In the genomic region with DNA sequence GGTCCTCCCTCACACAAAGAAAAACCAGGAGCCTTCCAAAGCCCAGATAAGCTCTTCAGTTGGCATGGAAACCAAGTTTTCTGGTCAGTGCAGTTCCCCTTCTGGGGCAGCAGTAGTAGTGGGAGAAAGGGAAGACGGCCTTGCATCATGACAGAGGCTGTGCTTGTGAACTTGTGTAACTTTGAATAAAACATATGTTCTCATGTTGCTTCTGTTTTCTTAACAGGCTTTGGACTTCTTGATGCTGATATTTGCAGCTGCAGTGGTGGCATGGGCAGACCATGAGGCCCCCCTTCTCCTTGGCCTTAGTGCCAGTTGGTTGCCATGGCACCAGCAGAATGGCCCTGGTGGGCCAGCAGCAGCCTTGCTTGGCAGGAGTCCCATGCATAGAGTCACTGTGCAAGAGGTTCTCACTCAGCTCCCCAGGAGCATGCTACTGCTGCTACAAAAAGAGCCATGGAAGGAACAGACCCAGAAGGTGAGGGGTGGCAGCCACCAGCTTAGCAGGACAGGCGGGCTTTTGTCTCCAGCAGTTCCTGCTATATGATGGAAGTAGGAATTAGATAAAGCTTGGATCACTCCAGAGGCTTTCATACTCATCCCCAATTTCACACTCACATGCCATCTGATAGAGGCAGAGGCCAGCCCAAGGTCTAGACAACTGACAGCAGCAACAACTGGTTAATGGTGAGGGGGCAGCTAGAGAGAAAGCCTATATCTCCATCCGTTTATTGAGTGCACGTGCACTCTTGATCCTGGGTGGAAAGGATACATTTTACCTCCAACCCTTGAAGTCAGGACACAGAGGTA, we compare ENCODE assay signal across 8 mouse cellular contexts. TPM values are rescaled to one million over a fixed set of nuclear protein-coding genes. Genes with fewer than 3 reads are reported as not detected.
DNase-seq lines count a peak whose midpoint lies in the region; ATAC-seq and TF ChIP-seq lines count a peak whose summit lies in the region.

No protein-coding gene starts in this region.

- no peaks in the 10 kb centered on the region for H3K9me3 ChIP-seq in forebrain, embryonic 16.5 days (ENCODE audit: control insufficient read depth, low read length)
- no peaks in the 10 kb centered on the region for H3K9me3 ChIP-seq in intestine, embryonic 16.5 days (ENCODE audit: control insufficient read depth, low read length)

- no peak for ATAC-seq in cerebellum, adult (ENCODE audit: insufficient number of reproducible peaks, low FRiP score, low TSS enrichment)
- peak; percentile 98 for ATAC-seq in forebrain, embryonic 16.5 days
- no peak for ATAC-seq in intestine, embryonic 16.5 days

- H3K36me3 ChIP-seq in forebrain, embryonic 16.5 days (ENCODE audit: control insufficient read depth, insufficient read depth): peaks cover 2% of the 10 kb centered on the region; the same call in 1 of the 2 replicates
- no peaks in the 10 kb centered on the region for H3K36me3 ChIP-seq in intestine, embryonic 16.5 days (ENCODE audit: control insufficient read depth, insufficient read depth, low read length)

- no peak for TF ChIP-seq CTCF in brain, embryonic 14.5 days (IDR thresholded peaks at IDR 0.05; ENCODE audit: borderline replicate concordance, extremely low read depth, insufficient read depth, insufficient read length)

- H3K4me1 ChIP-seq in forebrain, embryonic 16.5 days (replicated peaks; ENCODE audit: control insufficient read depth, insufficient read depth, low read length): peaks cover 9% of the 10 kb centered on the region
- H3K4me1 ChIP-seq in intestine, embryonic 16.5 days (ENCODE audit: control insufficient read depth, insufficient read depth, low read length): no peaks in the 10 kb centered on the region

- no peak overlapping the region for H3K9ac ChIP-seq in forebrain, embryonic 16.5 days (replicated peaks; ENCODE audit: low read depth, low read length)
- no peak overlapping the region for H3K9ac ChIP-seq in intestine, embryonic 16.5 days (ENCODE audit: low read depth, low read length)

- 55% methylated on average over 4 of the region's 4 CpGs for WGBS in forebrain, embryonic 16.5 days
- WGBS in intestine, embryonic 16.5 days: 72% methylated on average over 4 of the region's 4 CpGs

- TF ChIP-seq POLR2A in brain, embryonic 14.5 days (IDR thresholded peaks at IDR 0.05; ENCODE audit: borderline replicate concordance, extremely low read depth, insufficient read depth, insufficient read length, poor library complexity, severe bottlenecking): no peak

- peak; percentile 6 to 9 for DNase-seq in cerebellum, adult 18-20 months
- peak; percentile 94 for DNase-seq in brain, embryonic 14.5 days (ENCODE audit: low read depth)
- DNase-seq in layer of hippocampus, adult 9-11 months: peak; percentile 42
- peak; percentile 11 for DNase-seq in mesoderm, embryonic 11.5 days (ENCODE audit: low read depth, low spot score)
- DNase-seq in right cerebral cortex, postnatal 10 days (ENCODE audit: low spot score in 2 of 2): peak; percentile 81 to 85

- no peak overlapping the region for H3K4me2 ChIP-seq in forebrain, embryonic 16.5 days (ENCODE audit: low read length)
- H3K4me2 ChIP-seq in intestine, embryonic 16.5 days (ENCODE audit: low read depth, low read length): no peak overlapping the region

- no peak overlapping the region for H3K4me3 ChIP-seq in forebrain, embryonic 16.5 days (replicated peaks; ENCODE audit: low read length)
- H3K4me3 ChIP-seq in intestine, embryonic 16.5 days (ENCODE audit: low read length): no peak overlapping the region

- H3K27me3 ChIP-seq in forebrain, embryonic 16.5 days (replicated peaks; ENCODE audit: control insufficient read depth, insufficient read depth, low read length): no peaks in the 10 kb centered on the region
- no peaks in the 10 kb centered on the region for H3K27me3 ChIP-seq in intestine, embryonic 16.5 days (replicated peaks; ENCODE audit: control insufficient read depth, insufficient read depth, low read length)

- H3K27ac ChIP-seq in forebrain, embryonic 16.5 days (ENCODE audit: low read length): 0 out of 2 replicates have a peak overlapping the region, but pooled peaks have one; percentile 19
- no peak overlapping the region for H3K27ac ChIP-seq in intestine, embryonic 16.5 days (ENCODE audit: low read length)

RNA-seq across cellular contexts. Expression of gene Hacd4, which starts 31.6 kb away (rescaled TPM):
- polyA plus RNA-seq in brain, embryonic 14.5 days (2012; rRNA removed): 0.98 and 1.7 TPM in 2 replicates
- polyA plus RNA-seq in forebrain, embryonic 16.5 days (2015; fragmentation: Nextera tagmentation; extraction: Ambion mirVana): 2.8 and 3.9 TPM in 2 replicates
- polyA plus RNA-seq in intestine, embryonic 16.5 days (2015; fragmentation: Nextera tagmentation; extraction: Ambion mirVana): 10.8 and 12.1 TPM in 2 replicates

Comparison
In these comparisons a context has a peak if more than half of its experiments do, and no peak if none do; other contexts are left out.
1. DNase-seq: peak in every context shown above with its lines; median percentile 94 in brain, embryonic 14.5 days; 83 in right cerebral cortex, postnatal 10 days; 42 in layer of hippocampus, adult 9-11 months; 11 in mesoderm, embryonic 11.5 days; 8 in cerebellum, adult 18-20 months.